Comparison of ENCODE assay signal across 21 mouse cellular contexts in the genomic region with DNA sequence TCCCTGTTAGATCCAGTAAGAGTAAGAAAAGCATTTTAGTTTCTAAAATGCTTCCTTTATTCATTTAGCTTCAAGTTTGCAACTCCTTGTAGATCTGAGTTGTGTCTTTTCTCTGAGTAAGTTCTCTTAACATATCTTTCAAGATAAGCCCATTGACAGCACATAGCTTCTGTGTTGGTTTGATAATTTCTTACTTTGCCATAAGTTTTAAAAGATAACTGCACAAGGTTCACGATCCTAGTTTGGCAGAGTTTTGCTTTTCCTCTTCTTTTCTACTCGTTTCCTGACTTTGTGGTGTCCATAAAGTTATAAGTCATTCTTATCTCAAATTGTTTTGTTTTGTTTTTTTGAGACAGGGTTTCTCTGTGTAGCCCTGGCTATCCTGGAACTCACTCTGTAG.
DNase-seq lines count a peak whose midpoint lies in the region; ATAC-seq and TF ChIP-seq lines count a peak whose summit lies in the region.
"Had no signal": no experiment of that assay in that cellular context is flagged by ENCODE, and none has a peak within 500 bp of the region (broad histone marks: within the 10 kb centered on the region; RNA-seq: fewer than 3 reads in every experiment).

No protein-coding gene starts in this region.

- H3K36me3 ChIP-seq in MEL (ENCODE audit: control insufficient read depth in 1 of 2, insufficient read depth in 2 of 2, low read length in 2 of 2) = no peaks in the 10 kb centered on the region; a peak in 2 of 4 replicates
- no peaks in the 10 kb centered on the region for H3K36me3 ChIP-seq in liver, embryonic 13.5 days
- no peaks in the 10 kb centered on the region for H3K36me3 ChIP-seq in liver, postnatal 0 days (replicated peaks; ENCODE audit: insufficient read depth, low read length)
- H3K36me3 ChIP-seq in forebrain, embryonic 12.5 days (replicated peaks) = no peaks in the 10 kb centered on the region
- no peaks in the 10 kb centered on the region for H3K36me3 ChIP-seq in hindbrain, embryonic 12.5 days
- H3K36me3 ChIP-seq: embryonic facial prominence, embryonic 15.5 days; heart, embryonic 13.5 days; hindbrain, embryonic 13.5 days had no signal

- H3K9me3 ChIP-seq in MEL (replicated peaks; ENCODE audit: insufficient read depth, low read length) = no peaks in the 10 kb centered on the region
- H3K9me3 ChIP-seq in liver, embryonic 13.5 days (replicated peaks) = no peaks in the 10 kb centered on the region
- no peaks in the 10 kb centered on the region for H3K9me3 ChIP-seq in liver, postnatal 0 days (ENCODE audit: low read length)
- H3K9me3 ChIP-seq in forebrain, embryonic 12.5 days = no peaks in the 10 kb centered on the region
- H3K9me3 ChIP-seq in hindbrain, embryonic 12.5 days (replicated peaks) = no peaks in the 10 kb centered on the region
- H3K9me3 ChIP-seq: embryonic facial prominence, embryonic 15.5 days; heart, embryonic 13.5 days; hindbrain, embryonic 13.5 days had no signal

- TF ChIP-seq POLR2A in MEL (IDR thresholded peaks at IDR 0.05; ENCODE audit: control insufficient read depth in 1 of 2, insufficient read depth in 1 of 2, low read depth in 1 of 2, low read length in 2 of 2, poor library complexity in 1 of 2) = no peak

- peak; percentile 83 to 85 for TF ChIP-seq EP300 in MEL (IDR thresholded peaks at IDR 0.05; ENCODE audit: low read depth in 1 of 2, low read length in 2 of 2)
- peak; percentile 38; the same call in 1 of the 2 replicates for TF ChIP-seq EP300 in liver, postnatal 0 days (IDR thresholded peaks at IDR 0.05; ENCODE audit: low read depth)

- WGBS in liver, embryonic 13.5 days (ENCODE audit: insufficient replicate concordance) = 10% methylated on average over 2 of the region's 2 CpGs
- WGBS in liver, postnatal 0 days (ENCODE audit: insufficient replicate concordance) = 28% methylated on average over 2 of the region's 2 CpGs
- 82% methylated on average over 2 of the region's 2 CpGs for WGBS in forebrain, embryonic 12.5 days
- 87% methylated on average over 2 of the region's 2 CpGs for WGBS in hindbrain, embryonic 12.5 days

- no peak overlapping the region for H3K4me3 ChIP-seq in MEL (ENCODE audit: control insufficient read depth in 1 of 2, insufficient read depth in 1 of 2, low read depth in 2 of 2, low read length in 2 of 2)
- no peak overlapping the region for H3K4me3 ChIP-seq in liver, embryonic 13.5 days (replicated peaks)
- H3K4me3 ChIP-seq in liver, postnatal 0 days (ENCODE audit: low read depth, low read length) = no peak overlapping the region
- no peak overlapping the region for H3K4me3 ChIP-seq in forebrain, embryonic 12.5 days (replicated peaks)
- no peak overlapping the region for H3K4me3 ChIP-seq in hindbrain, embryonic 12.5 days
- H3K4me3 ChIP-seq: embryonic facial prominence, embryonic 15.5 days; erythroblast, embryonic 14.5 days; gastrocnemius, adult 2 months; heart, embryonic 13.5 days; hindbrain, embryonic 13.5 days had no signal

- H3K79me2 ChIP-seq in MEL (ENCODE audit: control insufficient read depth, insufficient read depth, low read length, poor library complexity) = no peaks in the 10 kb centered on the region

- peak; percentile 55 for DNase-seq in MEL (ENCODE audit: low read depth, low spot score)
- DNase-seq in c-Kit-positive CD71-positive TER-119-positive erythroid progenitor cells, embryonic 14.5 days (ENCODE audit: low spot score) = peak; percentile 43
- no peak for DNase-seq in liver, embryonic 13.5 days
- DNase-seq in liver, postnatal 0 days = no peak
- no peak for DNase-seq in T-cell, adult 2 months (ENCODE audit: low spot score)
- DNase-seq in testis, postnatal 10 days (ENCODE audit: low spot score) = no peak
- DNase-seq: adrenal gland, postnatal 10 days; cerebellum, adult 18-20 months; cerebellum, postnatal 10 days; embryo, embryonic 11 days; forebrain, postnatal 0 days; gastrocnemius, adult 2 months; gastrocnemius, postnatal 25 days; heart, postnatal 36 days had no signal

- ATAC-seq in liver, embryonic 13.5 days (ENCODE audit: low read depth) = peak; percentile 83
- no peak for ATAC-seq in liver, postnatal 0 days
- ATAC-seq in forebrain, embryonic 12.5 days (ENCODE audit: low FRiP score) = no peak
- no peak for ATAC-seq in hindbrain, embryonic 12.5 days (ENCODE audit: low FRiP score)
- ATAC-seq: forebrain, postnatal 0 days; hindbrain, postnatal 0 days had no signal

- H3K27me3 ChIP-seq in MEL (ENCODE audit: control insufficient read depth in 1 of 2, insufficient read depth in 2 of 2, low read length in 2 of 2) = no peaks in the 10 kb centered on the region; a peak in 1 of 4 replicates
- H3K27me3 ChIP-seq in liver, embryonic 13.5 days = no peaks in the 10 kb centered on the region
- H3K27me3 ChIP-seq in liver, postnatal 0 days (ENCODE audit: insufficient read depth, low read length) = no peaks in the 10 kb centered on the region
- no peaks in the 10 kb centered on the region for H3K27me3 ChIP-seq in forebrain, embryonic 12.5 days
- no peaks in the 10 kb centered on the region for H3K27me3 ChIP-seq in hindbrain, embryonic 12.5 days
- H3K27me3 ChIP-seq: embryonic facial prominence, embryonic 15.5 days; heart, embryonic 13.5 days; hindbrain, embryonic 13.5 days had no signal

- no peak overlapping the region for H3K27ac ChIP-seq in MEL (ENCODE audit: control insufficient read depth, low read depth, low read length)
- no peak overlapping the region for H3K27ac ChIP-seq in liver, embryonic 13.5 days
- H3K27ac ChIP-seq in liver, postnatal 0 days (ENCODE audit: low read depth) = no peak overlapping the region
- H3K27ac ChIP-seq in forebrain, embryonic 12.5 days = no peak overlapping the region
- H3K27ac ChIP-seq in hindbrain, embryonic 12.5 days = no peak overlapping the region
- H3K27ac ChIP-seq: embryonic facial prominence, embryonic 15.5 days; gastrocnemius, adult 2 months; heart, embryonic 13.5 days; hindbrain, embryonic 13.5 days; hindbrain, postnatal 0 days had no signal

- no peak overlapping the region for H3K9ac ChIP-seq in MEL (ENCODE audit: control insufficient read depth, low read depth, low read length, poor library complexity, severe bottlenecking)
- H3K9ac ChIP-seq in liver, embryonic 13.5 days = no peak overlapping the region
- H3K9ac ChIP-seq in liver, postnatal 0 days (replicated peaks) = no peak overlapping the region
- no peak overlapping the region for H3K9ac ChIP-seq in forebrain, embryonic 12.5 days
- no peak overlapping the region for H3K9ac ChIP-seq in hindbrain, embryonic 12.5 days
- H3K9ac ChIP-seq: embryonic facial prominence, embryonic 15.5 days; forebrain, postnatal 0 days; heart, embryonic 13.5 days; hindbrain, embryonic 13.5 days had no signal

- no peak for TF ChIP-seq CTCF in MEL (IDR thresholded peaks at IDR 0.05 in 2 of 3, conservative IDR thresholded peaks at IDR 0.05 in 1 of 3; ENCODE audit: control insufficient read depth in 1 of 3, insufficient read depth in 1 of 3, low read depth in 2 of 3, low read length in 3 of 3, poor library complexity in 1 of 3, severe bottlenecking in 1 of 3)
- no peak for TF ChIP-seq CTCF in liver, postnatal 0 days (IDR thresholded peaks at IDR 0.05; ENCODE audit: low read depth)

- peaks cover 0 to 2% of the 10 kb centered on the region in 2 experiments; a peak in 1 of 4 replicates for H3K4me1 ChIP-seq in MEL (ENCODE audit: control insufficient read depth in 1 of 2, insufficient read depth in 2 of 2, low read length in 2 of 2)
- H3K4me1 ChIP-seq in liver, embryonic 13.5 days (replicated peaks) = peaks cover 7% of the 10 kb centered on the region; the same call in 1 of the 2 replicates
- no peaks in the 10 kb centered on the region for H3K4me1 ChIP-seq in liver, postnatal 0 days (ENCODE audit: insufficient read depth)
- peaks cover 2% of the 10 kb centered on the region; the same call in 1 of the 2 replicates for H3K4me1 ChIP-seq in forebrain, embryonic 12.5 days
- no peaks in the 10 kb centered on the region for H3K4me1 ChIP-seq in hindbrain, embryonic 12.5 days
- H3K4me1 ChIP-seq: embryonic facial prominence, embryonic 15.5 days; heart, embryonic 13.5 days; hindbrain, embryonic 13.5 days had no signal

- no peak overlapping the region for H3K4me2 ChIP-seq in liver, embryonic 13.5 days
- no peak overlapping the region for H3K4me2 ChIP-seq in liver, postnatal 0 days (ENCODE audit: low read depth, low read length)
- H3K4me2 ChIP-seq in forebrain, embryonic 12.5 days = no peak overlapping the region
- no peak overlapping the region for H3K4me2 ChIP-seq in hindbrain, embryonic 12.5 days (replicated peaks)
- H3K4me2 ChIP-seq: embryonic facial prominence, embryonic 15.5 days; heart, embryonic 13.5 days; hindbrain, embryonic 13.5 days had no signal

- no peak for TF ChIP-seq RAD21 in MEL (IDR thresholded peaks at IDR 0.05; ENCODE audit: low read depth, low read length)

TF ChIP-seq in MEL, 35 proteins besides CTCF, POLR2A, EP300 and RAD21:
- peak; percentile 75 for TF ChIP-seq ETS1 (IDR thresholded peaks at IDR 0.05; ENCODE audit: low read depth, low read length)
- peak; percentile 93 for TF ChIP-seq TCF12 (IDR thresholded peaks at IDR 0.05; ENCODE audit: low read depth, low read length)
- TF ChIP-seq JUND (IDR thresholded peaks at IDR 0.05; ENCODE audit: low read depth, low read length) = no peak
- TF ChIP-seq TAL1 (IDR thresholded peaks at IDR 0.05; ENCODE audit: low read length) = peak; percentile 36; the same call in 1 of the 2 replicates
- TF ChIP-seq MYB (IDR thresholded peaks at IDR 0.05; ENCODE audit: low read depth, low read length) = 0 out of 2 replicates have a peak, but pooled peaks have one; percentile 12
- peak; percentile 81 for TF ChIP-seq GATA1 (IDR thresholded peaks at IDR 0.05; ENCODE audit: low read depth, low read length)
- no peak for TF ChIP-seq USF2 (IDR thresholded peaks at IDR 0.05; ENCODE audit: borderline replicate concordance in 1 of 2, insufficient read depth in 1 of 2, low read depth in 1 of 2, low read length in 2 of 2)

Comparison
In these comparisons a context has a peak if more than half of its experiments do, and no peak if none do; other contexts are left out.
1. DNase-seq: peak in MEL (single experiment) and c-Kit-positive CD71-positive TER-119-positive erythroid progenitor cells, embryonic 14.5 days (single experiment); none in liver, embryonic 13.5 days (single experiment), liver, postnatal 0 days (single experiment), T-cell, adult 2 months (single experiment) and testis, postnatal 10 days (single experiment).